Mouse (Mus musculus) left cerebral cortex, postnatal 25 days (tissue): ENCODE data around the gene Col16a1. TPM values are rescaled to one million over a fixed set of nuclear protein-coding genes. Genes with fewer than 3 reads are reported as not detected.

ENCODE experiments used
- DNase-seq, 2 experiments: peaks; one replicate each; pipeline ENCODE4 v3.0.0; 2022; ENCODE audit warnings: low spot score in 2 of 2, mixed read lengths in 1 of 2
- intact Hi-C: fragments of 180-260 bp; cut with DNase I; formaldehyde crosslinking; loops from one replicate; pipeline ENCODE4 v1.15.1; 2025
- total RNA-seq, 2 experiments: library from RNA; stranded (reverse); gene quantifications; 2 replicates each; pipeline ENCODE4 v1.2.3; 2021

Col16a1 gene
- total RNA-seq, 2 experiments from 2014 or later: 15.1 to 15.7 TPM

GRCm38 (mm10) chr4:130039351-130039750 lies 8.3 kb upstream of the Col16a1 start:
- intact Hi-C loops: no loop called here
- no peak for DNase-seq

GRCm38 (mm10) chr4:130041076-130041475 lies 6.6 kb upstream of the Col16a1 start:
- intact Hi-C loops: no loop called here
- DNase-seq: no peak

- intact Hi-C loops: no loop called here
- DNase-seq: no peak
These were observed 3.4 kb upstream of the Col16a1 start for GRCm38 (mm10) chr4:130044211-130044610.

GRCm38 (mm10) chr4:130045609-130046008 lies 2.0 kb upstream of the Col16a1 start:
- no peak for DNase-seq
- intact Hi-C loops: no loop called here

- intact Hi-C loops: no loop called here
- no peak for DNase-seq
These were observed 501 bp downstream of the Col16a1 start for GRCm38 (mm10) chr4:130048203-130048479.

GRCm38 (mm10) chr4:130050056-130050824 lies 2.6 kb downstream of the Col16a1 start:
- intact Hi-C loops: no loop called here
- DNase-seq: no peak

GRCm38 (mm10) chr4:130052283-130052682 lies 4.6 kb downstream of the Col16a1 start:
- no peak for DNase-seq
- intact Hi-C loops: no loop called here

GRCm38 (mm10) chr4:130053111-130053510 lies 5.5 kb downstream of the Col16a1 start:
- intact Hi-C loops: no loop called here
- DNase-seq: no peak

GRCm38 (mm10) chr4:130054727-130055126 lies 7.1 kb downstream of the Col16a1 start:
- DNase-seq: no peak
- intact Hi-C loops: no loop called here

- DNase-seq: no peak
- intact Hi-C loops: no loop called here
These were observed 7.7 kb downstream of the Col16a1 start for GRCm38 (mm10) chr4:130055160-130056010.

- DNase-seq: no peak
- intact Hi-C loops: no loop called here
These were observed 8.3 kb downstream of the Col16a1 start for GRCm38 (mm10) chr4:130056011-130056322.

- intact Hi-C loops: no loop called here
- no peak for DNase-seq
These were observed 8.8 kb downstream of the Col16a1 start for GRCm38 (mm10) chr4:130056471-130056870.

- intact Hi-C loops: no loop called here
- DNase-seq: no peak
These were observed 13.3 kb downstream of the Col16a1 start for GRCm38 (mm10) chr4:130060937-130061336.

GRCm38 (mm10) chr4:130063191-130063590 lies 15.6 kb downstream of the Col16a1 start:
- intact Hi-C loops: no loop called here
- peak in 1 of 2 experiments; percentile 45 for DNase-seq

GRCm38 (mm10) chr4:130066816-130067215 lies 19.2 kb downstream of the Col16a1 start:
- intact Hi-C loops: no loop called here
- no peak for DNase-seq

- intact Hi-C loops: no loop called here
- DNase-seq: no peak
These were observed 22.9 kb downstream of the Col16a1 start for GRCm38 (mm10) chr4:130070523-130070922.

GRCm38 (mm10) chr4:130071758-130072157 lies 24.1 kb downstream of the Col16a1 start:
- DNase-seq: no peak
- intact Hi-C loops: no loop called here

GRCm38 (mm10) chr4:130073367-130073766 lies 25.7 kb downstream of the Col16a1 start:
- no peak for DNase-seq
- intact Hi-C loops: no loop called here

GRCm38 (mm10) chr4:130074761-130075515 lies 27.3 kb downstream of the Col16a1 start:
- intact Hi-C loops: no loop called here
- peak in 1 of 2 experiments; percentile 46 for DNase-seq

- no peak for DNase-seq
- intact Hi-C loops: no loop called here
These were observed 29.2 kb downstream of the Col16a1 start for GRCm38 (mm10) chr4:130076856-130077255.
